Comparison of ENCODE assay signal across 14 mouse cellular contexts in the genomic region with DNA sequence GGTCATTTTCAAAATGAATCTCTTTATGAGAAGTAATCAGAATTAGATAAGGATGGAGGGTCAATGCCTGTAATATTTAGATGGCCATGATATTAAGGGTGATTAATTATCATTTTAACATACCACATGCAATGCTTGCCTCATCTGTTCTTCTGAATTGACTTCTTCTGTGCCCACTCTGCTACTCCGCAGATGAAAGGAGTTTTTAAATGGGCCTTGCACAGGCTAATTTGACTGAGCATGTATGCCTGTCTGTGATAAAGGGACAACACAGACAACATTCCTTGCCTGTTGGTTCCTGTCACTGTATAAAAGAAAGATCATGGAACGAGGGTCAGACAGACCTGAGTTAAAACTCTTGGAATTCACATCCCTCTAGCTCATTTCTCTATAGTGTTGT.
"Had no signal": no experiment of that assay in that cellular context is flagged by ENCODE, and none has a peak within 500 bp of the region (broad histone marks: within the 10 kb centered on the region; RNA-seq: fewer than 3 reads in every experiment).

No protein-coding gene starts in this region.

- DNase-seq: kidney, adult 18-20 months; kidney, postnatal 10 days; lung, adult 2 months; lung, postnatal 10 days; lung, postnatal 4 days; right cerebral cortex, postnatal 4 days; spleen, adult 18-20 months; thymus, adult 18-20 months; thymus, postnatal 14 days had no signal

- H3K4me3 ChIP-seq: left cerebral cortex, adult 2 months; limb, embryonic 10.5 days; liver, embryonic 15.5 days; myocyte had no signal

- H3K27me3 ChIP-seq: liver, embryonic 15.5 days had no signal

- H3K4me2 ChIP-seq: liver, embryonic 11.5 days; liver, embryonic 15.5 days had no signal

- H3K4me1 ChIP-seq: limb, embryonic 10.5 days; liver, embryonic 15.5 days had no signal

- H3K36me3 ChIP-seq: limb, embryonic 10.5 days; liver, embryonic 15.5 days had no signal

- H3K9me3 ChIP-seq: limb, embryonic 10.5 days; liver, embryonic 15.5 days had no signal

- H3K9ac ChIP-seq: liver, embryonic 15.5 days had no signal

- H3K27ac ChIP-seq: left cerebral cortex, adult 2 months; limb, embryonic 10.5 days; liver, embryonic 15.5 days had no signal
